Mouse (Mus musculus) left cerebral cortex, postnatal 36 days (tissue): Measurements from ENCODE around the gene Ppp2r5a. TPM values are rescaled to one million over a fixed set of nuclear protein-coding genes. Genes with fewer than 3 reads are reported as not detected.

Source experiments
- DNase-seq, 2 experiments: peaks; one replicate each; pipeline ENCODE4 v3.0.0; 2021 to 2022; ENCODE audit warnings: low spot score in 2 of 2, mixed read lengths in 1 of 2
- intact Hi-C: fragments of 180-260 bp; cut with DNase I; formaldehyde crosslinking; loops from one replicate; pipeline ENCODE4 v1.15.1; 2025
- total RNA-seq, 2 experiments: library from RNA; stranded (reverse); gene quantifications; 2 replicates each; pipeline ENCODE4 v1.2.3; 2021

The Ppp2r5a gene
- total RNA-seq, 2 experiments from 2014 or later = 89.0 to 95.7 TPM

- DNase-seq = no peak
- intact Hi-C loops = no loop called here
Measured at GRCm38 (mm10) chr1:191419991-191420751, 17.1 kb upstream of the Ppp2r5a start.

GRCm38 (mm10) chr1:191419421-191419820, 16.3 kb upstream of the Ppp2r5a start:
- DNase-seq = no peak
- intact Hi-C loops = no loop called here

- intact Hi-C loops = no loop called here
- DNase-seq = no peak
Measured at GRCm38 (mm10) chr1:191418936-191419335, 15.9 kb upstream of the Ppp2r5a start.

GRCm38 (mm10) chr1:191417111-191417510, 14.0 kb upstream of the Ppp2r5a start:
- intact Hi-C loops = no loop called here

GRCm38 (mm10) chr1:191416611-191417010, 13.5 kb upstream of the Ppp2r5a start:
- no peak for DNase-seq
- intact Hi-C loops = no loop called here

More at GRCm38 (mm10) chr1:191417111-191417510, 14.0 kb upstream of the Ppp2r5a start:
- no peak for DNase-seq

- intact Hi-C loops = no loop called here
- DNase-seq = peak; percentile 59 to 61
Measured at GRCm38 (mm10) chr1:191414432-191414831, 11.4 kb upstream of the Ppp2r5a start.

- intact Hi-C loops = no loop called here
- DNase-seq = no peak
Measured at GRCm38 (mm10) chr1:191413691-191414415, 10.8 kb upstream of the Ppp2r5a start.

- DNase-seq = no peak
- intact Hi-C loops = no loop called here
Measured at GRCm38 (mm10) chr1:191410294-191411036, 7.4 kb upstream of the Ppp2r5a start.

- no peak for DNase-seq
- intact Hi-C loops = no loop called here
Measured at GRCm38 (mm10) chr1:191407246-191407645, 4.2 kb upstream of the Ppp2r5a start.

GRCm38 (mm10) chr1:191406516-191406915, 3.4 kb upstream of the Ppp2r5a start:
- intact Hi-C loops = no loop called here
- DNase-seq = no peak

GRCm38 (mm10) chr1:191404721-191405329, 1.8 kb upstream of the Ppp2r5a start:
- intact Hi-C loops = no loop called here
- no peak for DNase-seq

GRCm38 (mm10) chr1:191404301-191404700, 1.2 kb upstream of the Ppp2r5a start:
- DNase-seq = no peak
- intact Hi-C loops = no loop called here

GRCm38 (mm10) chr1:191402506-191402905, 566 bp downstream of the Ppp2r5a start:
- no peak for DNase-seq
- intact Hi-C loops = no loop called here

- peak; percentile 98 to 99 for DNase-seq
- intact Hi-C loops = loop anchor here (1.0 to 10.0 kb wide), 4 partner anchors 73 to 325 kb away; partner anchors contain the start of gene Nenf
Measured at GRCm38 (mm10) chr1:191396897-191397849, 5.9 kb downstream of the Ppp2r5a start.

- intact Hi-C loops = loop anchor here (1.0 to 10.0 kb wide), 3 partner anchors 82 to 326 kb away; partner anchors contain the start of gene Nenf
- no peak for DNase-seq
Measured at GRCm38 (mm10) chr1:191396446-191396845, 6.6 kb downstream of the Ppp2r5a start.

GRCm38 (mm10) chr1:191395871-191396433, 7.1 kb downstream of the Ppp2r5a start:
- intact Hi-C loops = loop anchor here (1.0 to 10.0 kb wide), 3 partner anchors 81 to 326 kb away; partner anchors contain the start of gene Nenf
- peak; percentile 57 to 70 for DNase-seq

GRCm38 (mm10) chr1:191395200-191395599, 7.9 kb downstream of the Ppp2r5a start:
- intact Hi-C loops = loop anchor here (5.0 to 10.0 kb wide), 2 partner anchors 80 to 327 kb away; partner anchors contain the start of gene Nenf
- no peak for DNase-seq

- DNase-seq = no peak
- intact Hi-C loops = loop anchor here (10.0 kb wide), 1 partner anchor 79 kb away; the partner anchor contains the start of gene Nenf
Measured at GRCm38 (mm10) chr1:191394126-191394525, 8.9 kb downstream of the Ppp2r5a start.
